Mouse (Mus musculus) midbrain, embryonic 14.5 days (tissue): ENCODE measurements around the gene Robo2. TPM values are rescaled to one million over a fixed set of nuclear protein-coding genes. Genes with fewer than 3 reads are reported as not detected.

ENCODE experiments used
- ATAC-seq: fragments of 200-750 bp; cut with Nextera tagmentation; 2 replicates; pipeline ENCODE4 v1.8.0; 2017; ENCODE audit warnings: moderate number of reproducible peaks, moderate library complexity; ENCODE audit not compliant: low FRiP score, low TSS enrichment
- DNase-seq: peaks from one replicate; pipeline ENCODE4 v3.0.0-alpha.2; 2015
- H3K27ac ChIP-seq: fragments of 300-500 bp; sonication (generic); replicated peaks from 2 replicates; pipeline ENCODE4 v1.5.1; 2014; ENCODE audit warnings: mild to moderate bottlenecking, low read depth, low read length, moderate library complexity
- H3K27me3 ChIP-seq: fragments of 300-500 bp; sonication (generic); 2 replicates; pipeline ENCODE4 v1.6.1; 2014; ENCODE audit warnings: low read length, control low read depth, mixed read lengths; ENCODE audit not compliant: control insufficient read depth, insufficient read depth
- H3K36me3 ChIP-seq: fragments of 300-500 bp; sonication (generic); 2 replicates; pipeline ENCODE4 v1.6.1; 2014; ENCODE audit warnings: low read length, control low read depth; ENCODE audit not compliant: control insufficient read depth, insufficient read depth
- H3K4me1 ChIP-seq: fragments of 300-500 bp; sonication (generic); 2 replicates; pipeline ENCODE4 v1.6.1; 2014; ENCODE audit warnings: mild to moderate bottlenecking, antibody characterized with exemption, low read length, control low read depth; ENCODE audit not compliant: control insufficient read depth, insufficient read depth
- H3K4me2 ChIP-seq: fragments of 300-500 bp; sonication (generic); 2 replicates; pipeline ENCODE4 v1.6.1; 2014; ENCODE audit warnings: mild to moderate bottlenecking, low read length, moderate library complexity
- H3K4me3 ChIP-seq: fragments of 300-500 bp; sonication (generic); replicated peaks from 2 replicates; pipeline ENCODE4 v1.5.1; 2014; ENCODE audit warnings: low read depth, low read length
- H3K9ac ChIP-seq: fragments of 300-500 bp; sonication (generic); replicated peaks from 2 replicates; pipeline ENCODE4 v1.6.1; 2014; ENCODE audit warnings: mild to moderate bottlenecking, low read length, moderate library complexity
- H3K9me3 ChIP-seq: fragments of 300-500 bp; sonication (generic); 2 replicates; pipeline ENCODE4 v1.6.1; 2016; ENCODE audit warnings: low read length, control low read depth, mixed read lengths; ENCODE audit not compliant: control insufficient read depth
- WGBS: fragments of 180-500 bp; shearing (Covaris S2); extraction: QIAGEN DNeasy Blood & Tissue Kit; methylation state at CpG from one replicate; pipeline ENCODE4 v1.1.7; 2014; 5-methylcytosine and 5-hydroxymethylcytosine counted together
- polyA plus RNA-seq: library from polyadenylated mRNA; unstranded; fragments of >200 nt; fragmentation: Nextera tagmentation; extraction: Ambion mirVana; gene quantifications from 2 replicates; pipeline ENCODE4 v1.2.1, GENCODE M21; 2014

Gene Robo2
- polyA plus RNA-seq, 1 experiment from 2014 or later, result 123 TPM

DNA sequence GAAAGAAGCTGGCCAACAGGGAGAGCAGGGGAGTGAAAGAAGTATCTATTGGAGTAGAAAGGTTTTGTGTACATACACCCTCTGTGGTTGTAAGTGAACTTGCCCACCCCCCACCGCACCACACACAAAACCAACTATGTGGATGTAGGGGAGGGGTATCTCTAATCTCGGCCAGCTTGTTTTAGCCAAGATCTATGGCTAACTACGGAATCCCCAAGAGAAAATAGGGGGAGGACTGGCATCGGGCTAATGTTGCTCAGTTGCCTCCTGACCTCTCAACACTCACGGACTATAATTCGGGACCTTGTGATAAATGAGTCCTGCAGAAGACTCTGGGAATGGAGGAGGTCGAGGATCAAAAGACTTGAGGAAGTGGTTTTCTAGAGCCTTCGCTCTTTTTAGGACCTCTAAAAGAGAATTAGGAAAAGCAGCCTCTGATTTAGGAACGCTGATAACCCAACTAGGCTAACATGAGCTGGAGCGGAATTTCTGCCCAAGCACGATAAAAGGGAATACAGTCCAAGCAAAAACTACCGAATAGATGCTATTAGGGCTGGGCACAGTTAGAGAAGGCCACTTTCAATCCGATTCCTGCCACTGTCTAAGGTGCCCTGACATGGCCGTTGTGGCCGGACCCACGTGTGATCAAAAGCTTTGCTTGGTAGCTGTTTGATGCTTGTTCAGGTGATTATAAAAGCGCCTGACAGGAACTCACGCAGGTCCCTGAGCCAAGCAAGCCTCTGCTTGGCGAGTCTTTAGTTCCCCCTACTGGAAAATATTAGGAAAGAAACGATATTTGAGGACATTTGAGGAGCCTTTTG lies 1.1 kb upstream of the Robo2 start:
- DNase-seq (peak; percentile 88), ATAC-seq (peak; percentile 55; the same call in 1 of the 2 replicates)
- under 1% methylated on average over 20 of the region's 20 CpGs for WGBS
- Histone ChIP-seq H3K4me3 (peak overlapping the region; percentile 69), H3K27ac (peak overlapping the region; percentile 91), H3K4me1 (0 out of 2 replicates have a peak, but pooled peaks cover 2% of the 10 kb centered on the region), H3K9ac (peak overlapping the region; percentile 50; the same call in 1 of the 2 replicates), H3K27me3 (no peaks in the 10 kb centered on the region), H3K36me3 (no peaks in the 10 kb centered on the region), H3K9me3 (no peaks in the 10 kb centered on the region), H3K4me2 (peak overlapping the region; percentile 91)

DNA sequence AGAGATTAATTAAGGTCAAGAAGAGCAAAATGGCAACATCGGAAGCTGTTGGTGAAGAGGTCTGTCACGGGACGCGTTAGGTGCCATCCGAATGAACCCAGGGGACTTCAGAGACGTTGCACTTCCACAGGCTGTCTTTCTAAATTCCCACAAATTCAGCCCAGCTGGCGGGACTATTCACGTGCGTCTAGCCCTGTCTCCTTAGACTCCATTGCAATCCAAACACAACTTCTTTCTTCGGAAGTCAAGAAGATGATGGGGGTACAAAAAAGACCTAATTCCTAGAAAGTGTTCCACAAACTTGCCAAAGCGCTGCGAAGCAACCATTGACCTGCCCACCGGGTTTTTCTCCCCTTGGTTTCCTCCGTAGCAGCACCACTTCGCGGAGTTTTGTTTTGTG lies 604 bp downstream of the Robo2 start:
- Histone ChIP-seq H3K9ac (peak overlapping the region; percentile 78), H3K4me3 (peak overlapping the region; percentile 69), H3K36me3 (no peaks in the 10 kb centered on the region), H3K4me1 (0 out of 2 replicates have a peak, but pooled peaks cover 2% of the 10 kb centered on the region), H3K27ac (peak overlapping the region; percentile 91), H3K9me3 (no peaks in the 10 kb centered on the region), H3K27me3 (no peaks in the 10 kb centered on the region), H3K4me2 (peak overlapping the region; percentile 91)
- 0% methylated on average over 16 of the region's 16 CpGs for WGBS
- ATAC-seq, result no peak
- DNase-seq, result peak; percentile 66

DNA sequence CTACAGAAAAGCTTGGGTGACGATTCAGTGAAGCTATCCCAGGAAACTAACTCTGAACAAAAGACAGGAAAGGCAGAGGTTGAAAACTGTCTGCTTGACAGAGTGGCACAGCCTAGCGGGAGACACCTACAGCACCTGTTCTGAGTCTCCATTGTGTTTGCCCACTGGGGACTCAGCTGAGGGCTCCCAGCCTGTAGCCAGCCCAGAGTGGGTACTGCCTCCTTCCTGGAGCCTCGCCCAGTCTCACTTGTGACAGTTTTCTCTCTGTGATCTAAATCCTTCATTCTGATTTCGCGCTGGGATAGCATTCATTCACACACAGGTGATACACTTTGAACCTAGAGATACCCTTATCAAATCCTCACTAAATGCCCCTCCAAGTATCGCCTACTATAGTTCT lies 1.5 kb downstream of the Robo2 start:
- no peaks in the 10 kb centered on the region for H3K9me3 ChIP-seq
- no peaks in the 10 kb centered on the region for H3K36me3 ChIP-seq
- H3K27me3 ChIP-seq, result no peaks in the 10 kb centered on the region
- H3K4me1 ChIP-seq, result 0 out of 2 replicates have a peak, but pooled peaks cover 2% of the 10 kb centered on the region
- peak overlapping the region; percentile 91 for H3K27ac ChIP-seq
- peak overlapping the region; percentile 78 for H3K9ac ChIP-seq
- no peak for ATAC-seq
- 25% methylated on average over 6 of the region's 6 CpGs for WGBS
- DNase-seq, result peak; percentile 61
- peak overlapping the region; percentile 91 for H3K4me2 ChIP-seq
- peak overlapping the region; percentile 69 for H3K4me3 ChIP-seq

DNA sequence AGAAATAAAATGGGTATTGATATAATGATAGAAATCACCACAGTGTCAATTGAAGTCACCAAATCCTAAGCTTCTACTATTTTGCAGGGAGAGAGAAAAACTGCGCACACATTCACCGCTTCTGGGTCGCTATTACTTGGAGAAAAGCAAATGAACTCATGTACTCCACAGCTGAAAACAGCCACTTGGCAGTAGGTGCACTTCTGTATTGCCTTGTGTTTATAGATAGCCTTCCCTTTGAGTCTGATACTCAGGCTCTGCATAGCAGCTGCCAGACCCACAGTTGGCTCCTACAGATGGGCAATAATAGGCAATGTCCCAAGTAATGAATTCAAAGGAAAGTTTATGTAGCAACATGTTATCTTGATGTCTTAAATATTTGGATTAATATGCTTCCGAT lies 2.1 kb downstream of the Robo2 start:
- peak overlapping the region; percentile 69 for H3K4me3 ChIP-seq
- H3K4me1 ChIP-seq, result 0 out of 2 replicates have a peak, but pooled peaks cover 2% of the 10 kb centered on the region
- H3K27me3 ChIP-seq, result no peaks in the 10 kb centered on the region
- peak overlapping the region; percentile 78 for H3K9ac ChIP-seq
- peak overlapping the region; percentile 91 for H3K4me2 ChIP-seq
- DNase-seq, result peak; percentile 53
- H3K9me3 ChIP-seq, result no peaks in the 10 kb centered on the region
- H3K36me3 ChIP-seq, result no peaks in the 10 kb centered on the region
- H3K27ac ChIP-seq, result peak overlapping the region; percentile 91
- ATAC-seq, result no peak
- WGBS, result 78% methylated on average over 4 of the region's 4 CpGs

DNA sequence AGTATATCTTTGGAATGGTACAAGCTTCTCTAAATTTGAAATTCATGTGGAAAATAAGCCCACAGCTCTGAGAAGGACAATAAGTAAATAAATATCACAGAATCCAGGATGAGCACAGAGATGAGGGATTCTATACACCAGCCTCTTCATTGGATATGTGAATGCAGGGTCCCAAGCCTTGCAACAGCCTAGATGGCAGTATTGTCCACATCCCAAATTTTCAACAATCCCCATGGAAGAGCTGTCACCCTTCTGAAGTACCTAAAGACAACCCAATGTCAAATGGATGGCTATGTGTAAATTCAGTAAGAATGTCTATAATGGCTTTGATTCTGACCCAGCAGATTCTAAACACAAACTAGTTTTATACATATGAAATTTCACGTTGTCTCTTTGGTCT lies 3.1 kb downstream of the Robo2 start:
- Histone ChIP-seq H3K4me2 (peak overlapping the region; percentile 91), H3K36me3 (no peaks in the 10 kb centered on the region), H3K4me3 (peak overlapping the region; percentile 69), H3K27me3 (no peaks in the 10 kb centered on the region), H3K27ac (peak overlapping the region; percentile 70; the same call in 1 of the 2 replicates), H3K9ac (peak overlapping the region; percentile 78), H3K4me1 (0 out of 2 replicates have a peak, but pooled peaks cover 2% of the 10 kb centered on the region), H3K9me3 (no peaks in the 10 kb centered on the region)
- no peak for ATAC-seq
- WGBS, result 58% methylated on average over 1 of the region's 1 CpGs
- DNase-seq, result peak; percentile 69

DNA sequence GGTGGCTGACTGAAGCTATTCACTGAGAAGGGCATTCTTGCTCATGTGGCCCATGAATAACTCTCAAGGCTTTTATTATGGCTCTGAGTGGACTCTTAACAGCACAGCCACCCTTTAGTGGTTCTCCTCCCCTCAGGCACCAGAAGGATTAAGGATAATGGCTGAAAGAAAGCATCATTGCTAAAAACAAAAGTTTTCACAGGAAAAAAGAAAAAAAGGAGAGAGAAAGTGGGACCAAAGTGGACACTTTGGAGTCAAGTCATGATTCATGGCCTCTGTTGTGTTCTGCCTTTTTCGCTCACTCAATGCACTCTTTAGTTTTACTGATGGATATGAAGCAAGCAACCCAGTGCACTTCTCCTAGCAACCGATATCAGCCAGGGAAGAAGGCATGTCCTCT lies 14.3 kb downstream of the Robo2 start:
- Histone ChIP-seq H3K4me2 (no peak overlapping the region), H3K27me3 (no peaks in the 10 kb centered on the region), H3K9me3 (no peaks in the 10 kb centered on the region), H3K4me1 (peaks cover 10% of the 10 kb centered on the region; the same call in 1 of the 2 replicates), H3K27ac (no peak overlapping the region), H3K36me3 (no peaks in the 10 kb centered on the region), H3K4me3 (no peak overlapping the region), H3K9ac (no peak overlapping the region)
- 41% methylated on average over 2 of the region's 2 CpGs for WGBS
- DNase-seq (no peak), ATAC-seq (no peak)

DNA sequence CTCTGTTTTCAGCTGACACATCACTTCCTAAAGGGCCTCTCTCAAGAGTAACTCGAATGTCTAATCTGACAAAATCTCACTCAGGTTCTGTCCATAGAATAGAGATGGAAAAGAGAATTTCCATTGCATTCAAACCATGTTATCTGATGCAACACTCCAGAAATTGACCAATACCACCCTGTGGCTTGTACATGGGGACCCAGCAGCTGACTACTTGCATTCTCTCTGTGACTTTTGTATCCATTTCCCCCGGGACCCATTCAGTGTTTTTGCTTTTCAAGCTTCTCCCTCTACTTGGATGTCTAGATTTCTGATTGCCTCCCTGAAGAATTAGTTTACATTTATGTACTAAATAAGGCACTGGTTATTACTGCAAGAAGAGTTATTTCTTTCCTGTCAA lies 15.9 kb downstream of the Robo2 start:
- DNase-seq, result no peak
- WGBS, result 90% methylated on average over 2 of the region's 2 CpGs
- H3K27ac ChIP-seq, result no peak overlapping the region
- H3K4me2 ChIP-seq, result no peak overlapping the region
- no peak overlapping the region for H3K9ac ChIP-seq
- no peaks in the 10 kb centered on the region for H3K27me3 ChIP-seq
- H3K9me3 ChIP-seq, result no peaks in the 10 kb centered on the region
- H3K4me1 ChIP-seq, result peaks cover 10% of the 10 kb centered on the region; the same call in 1 of the 2 replicates
- no peak for ATAC-seq
- H3K4me3 ChIP-seq, result no peak overlapping the region
- no peaks in the 10 kb centered on the region for H3K36me3 ChIP-seq

DNA sequence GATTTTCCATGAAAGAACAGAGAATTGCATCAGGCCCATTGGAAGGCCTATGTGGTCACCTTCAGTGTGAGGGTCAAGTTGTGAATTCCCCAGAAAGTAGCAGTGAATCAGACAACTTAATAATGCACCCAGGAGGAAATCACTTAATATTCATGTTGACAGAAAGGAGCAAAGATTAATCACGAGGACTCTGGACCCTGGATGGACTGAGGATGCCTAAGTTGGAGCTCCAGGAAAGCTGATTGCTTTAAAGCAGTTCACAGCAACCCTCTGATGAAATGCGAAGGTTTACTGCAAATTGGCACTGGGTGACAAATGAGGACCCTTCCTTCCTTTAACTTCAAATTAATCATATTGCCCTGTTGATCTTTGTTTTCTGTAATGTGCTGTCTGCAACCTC lies 32.2 kb downstream of the Robo2 start:
- DNase-seq, result no peak
- no peak overlapping the region for H3K9ac ChIP-seq
- WGBS, result 45% methylated on average over 2 of the region's 2 CpGs
- no peaks in the 10 kb centered on the region for H3K9me3 ChIP-seq
- no peak overlapping the region for H3K4me2 ChIP-seq
- no peak overlapping the region for H3K27ac ChIP-seq
- no peak for ATAC-seq
- H3K4me3 ChIP-seq, result no peak overlapping the region
- no peaks in the 10 kb centered on the region for H3K27me3 ChIP-seq
- no peaks in the 10 kb centered on the region for H3K4me1 ChIP-seq
- H3K36me3 ChIP-seq, result no peaks in the 10 kb centered on the region
